In genomic region chrX:142469048-142469634, GRCm38 (mm10) we compare ENCODE assay signal across 9 mouse cellular contexts.
DNase-seq lines count a peak whose midpoint lies in the region; ATAC-seq and TF ChIP-seq lines count a peak whose summit lies in the region.
"Had no signal": no experiment of that assay in that cellular context is flagged by ENCODE, and none has a peak within 500 bp of the region (broad histone marks: within the 10 kb centered on the region; RNA-seq: fewer than 3 reads in every experiment).

No protein-coding gene starts in this region.

- no peaks in the 10 kb centered on the region for H3K4me1 ChIP-seq in forebrain, embryonic 14.5 days (ENCODE audit: control insufficient read depth, insufficient read depth, low read length)
- H3K4me1 ChIP-seq in forebrain, postnatal 0 days (ENCODE audit: insufficient read depth) = no peaks in the 10 kb centered on the region
- peaks cover 4% of the 10 kb centered on the region; the same call in 1 of the 2 replicates for H3K4me1 ChIP-seq in midbrain, embryonic 12.5 days
- H3K4me1 ChIP-seq in midbrain, embryonic 16.5 days (ENCODE audit: control insufficient read depth, insufficient read depth, low read length) = no peaks in the 10 kb centered on the region; the same call in 1 of the 2 replicates

- no peaks in the 10 kb centered on the region for H3K27me3 ChIP-seq in forebrain, embryonic 14.5 days (replicated peaks; ENCODE audit: control insufficient read depth, insufficient read depth, low read length)
- H3K27me3 ChIP-seq in forebrain, postnatal 0 days (ENCODE audit: insufficient read depth, low read length) = no peaks in the 10 kb centered on the region
- H3K27me3 ChIP-seq in midbrain, embryonic 12.5 days = peaks cover 21% of the 10 kb centered on the region; the same call in 1 of the 2 replicates
- no peaks in the 10 kb centered on the region for H3K27me3 ChIP-seq in midbrain, embryonic 16.5 days (ENCODE audit: control insufficient read depth, insufficient read depth, low read depth, low read length)

- no peak overlapping the region for H3K4me2 ChIP-seq in forebrain, embryonic 14.5 days (ENCODE audit: low read length)
- no peak overlapping the region for H3K4me2 ChIP-seq in forebrain, postnatal 0 days (ENCODE audit: low read depth)
- H3K4me2 ChIP-seq in midbrain, embryonic 12.5 days (replicated peaks) = no peak overlapping the region
- no peak overlapping the region for H3K4me2 ChIP-seq in midbrain, embryonic 16.5 days (ENCODE audit: low read length)

- WGBS in forebrain, embryonic 14.5 days = 23% methylated on average over 7 of the region's 7 CpGs
- 26% methylated on average over 7 of the region's 7 CpGs for WGBS in forebrain, postnatal 0 days
- WGBS in midbrain, embryonic 12.5 days = 22% methylated on average over 7 of the region's 7 CpGs
- 32% methylated on average over 7 of the region's 7 CpGs for WGBS in midbrain, embryonic 16.5 days

- TF ChIP-seq CTCF in forebrain, postnatal 0 days (IDR thresholded peaks at IDR 0.05; ENCODE audit: low read depth) = no peak

- H3K9me3 ChIP-seq in forebrain, embryonic 14.5 days (replicated peaks; ENCODE audit: control insufficient read depth, low read length) = no peaks in the 10 kb centered on the region
- H3K9me3 ChIP-seq in forebrain, postnatal 0 days (ENCODE audit: low read length) = no peaks in the 10 kb centered on the region
- H3K9me3 ChIP-seq in midbrain, embryonic 12.5 days = no peaks in the 10 kb centered on the region
- H3K9me3 ChIP-seq in midbrain, embryonic 16.5 days (replicated peaks; ENCODE audit: control insufficient read depth, low read length, poor library complexity, severe bottlenecking) = no peaks in the 10 kb centered on the region

- ATAC-seq in forebrain, embryonic 14.5 days = no peak
- ATAC-seq in forebrain, postnatal 0 days = no peak; the same call in 1 of the 2 replicates
- ATAC-seq in midbrain, embryonic 12.5 days (ENCODE audit: low FRiP score, low read depth) = 0 out of 2 replicates have a peak, but pooled peaks have one; percentile 38
- no peak for ATAC-seq in midbrain, embryonic 16.5 days
- ATAC-seq in cerebellum, adult (ENCODE audit: insufficient number of reproducible peaks, low FRiP score, low TSS enrichment) = no peak

- H3K27ac ChIP-seq in forebrain, embryonic 14.5 days (ENCODE audit: low read depth, low read length) = no peak overlapping the region
- H3K27ac ChIP-seq in forebrain, postnatal 0 days (ENCODE audit: low read depth, low read length) = no peak overlapping the region
- H3K27ac ChIP-seq in midbrain, embryonic 12.5 days (replicated peaks) = no peak overlapping the region
- no peak overlapping the region for H3K27ac ChIP-seq in midbrain, embryonic 16.5 days (ENCODE audit: low read length)

- no peaks in the 10 kb centered on the region for H3K36me3 ChIP-seq in forebrain, embryonic 14.5 days (ENCODE audit: control insufficient read depth, insufficient read depth, low read length)
- no peaks in the 10 kb centered on the region for H3K36me3 ChIP-seq in forebrain, postnatal 0 days (ENCODE audit: insufficient read depth)
- no peaks in the 10 kb centered on the region for H3K36me3 ChIP-seq in midbrain, embryonic 12.5 days
- H3K36me3 ChIP-seq in midbrain, embryonic 16.5 days (ENCODE audit: control insufficient read depth, insufficient read depth, low read length) = no peaks in the 10 kb centered on the region

- H3K9ac ChIP-seq in forebrain, embryonic 14.5 days (ENCODE audit: low read length) = no peak overlapping the region
- no peak overlapping the region for H3K9ac ChIP-seq in forebrain, postnatal 0 days
- H3K9ac ChIP-seq in midbrain, embryonic 12.5 days (replicated peaks) = no peak overlapping the region
- no peak overlapping the region for H3K9ac ChIP-seq in midbrain, embryonic 16.5 days (ENCODE audit: low read depth, low read length)

- peak; percentile 7 for DNase-seq in forebrain, embryonic 14.5 days (ENCODE audit: low spot score)
- no peak for DNase-seq in forebrain, postnatal 0 days
- peak; percentile 60 for DNase-seq in embryo, embryonic 11 days
- peak; percentile 46 for DNase-seq in retina, embryonic 14.5 days (ENCODE audit: low spot score)
- no peak for DNase-seq in cerebellum, postnatal 10 days
- DNase-seq: thymus, adult 18-20 months had no signal

- H3K4me3 ChIP-seq in forebrain, embryonic 14.5 days (ENCODE audit: low read depth, low read length) = no peak overlapping the region
- no peak overlapping the region for H3K4me3 ChIP-seq in forebrain, postnatal 0 days (ENCODE audit: low read depth, low read length)
- H3K4me3 ChIP-seq in midbrain, embryonic 12.5 days = no peak overlapping the region
- no peak overlapping the region for H3K4me3 ChIP-seq in midbrain, embryonic 16.5 days (ENCODE audit: low read depth, low read length)

Comparison
In these comparisons a context has a peak if more than half of its experiments do, and no peak if none do; other contexts are left out.
1. DNase-seq: peak in forebrain, embryonic 14.5 days (single experiment), embryo, embryonic 11 days (single experiment) and retina, embryonic 14.5 days (single experiment); none in forebrain, postnatal 0 days (single experiment) and cerebellum, postnatal 10 days (0 of 2).